Mouse (Mus musculus): ENCODE measurements at regions not wholly inside any gene's neighbourhood (a gene's known extent, or its start where the extent isn't known, plus 50 kb on each side); places are given as distances from the start of the nearest gene placed in this dataset.

DNA sequence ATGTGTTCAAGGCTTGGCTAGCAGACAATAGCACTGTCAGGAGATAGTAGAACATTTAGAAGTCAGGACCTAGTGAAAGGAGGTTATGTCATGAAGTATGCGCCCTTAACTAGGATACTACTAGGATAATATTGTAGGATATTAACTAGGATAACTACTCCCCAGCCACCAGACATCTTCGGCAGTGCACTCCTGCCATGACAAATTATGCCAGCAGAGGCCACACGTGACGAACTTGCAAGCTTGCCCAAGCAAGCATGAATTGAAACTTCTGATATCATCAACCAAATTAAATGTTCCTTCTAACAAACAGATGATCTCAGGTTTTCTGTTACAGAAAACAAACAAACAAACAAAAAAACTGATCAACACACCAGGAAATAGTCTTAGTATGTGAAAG lies 72.2 kb upstream of the Tnfsf11 start:
- peaks cover 10% of the 10 kb centered on the region; the same call in 1 of the 2 replicates for H3K4me1 ChIP-seq (ENCODE audit: insufficient read depth, low read depth, low read length)
- TF ChIP-seq EP300 (IDR thresholded peaks at IDR 0.05) (no peak), CTCF (IDR thresholded peaks at IDR 0.05) (no peak)
- H3K9ac ChIP-seq (replicated peaks; ENCODE audit: low read depth) = no peak overlapping the region
- no peak overlapping the region for H3K4me2 ChIP-seq (replicated peaks; ENCODE audit: low read depth, low read length)
- no peak overlapping the region for H3K4me3 ChIP-seq (ENCODE audit: low read depth, low read length)
- no peak for ATAC-seq
- H3K36me3 ChIP-seq (ENCODE audit: insufficient read depth, low read length) = no peaks in the 10 kb centered on the region
- no peaks in the 10 kb centered on the region for H3K27me3 ChIP-seq (replicated peaks; ENCODE audit: insufficient read depth, low read length)
- H3K9me3 ChIP-seq (ENCODE audit: low read length) = no peaks in the 10 kb centered on the region
- WGBS = 64% methylated on average over 4 of the region's 4 CpGs
- DNase-seq (ENCODE audit: low spot score) = no peak
- H3K27ac ChIP-seq (ENCODE audit: low read length) = no peak overlapping the region

DNA sequence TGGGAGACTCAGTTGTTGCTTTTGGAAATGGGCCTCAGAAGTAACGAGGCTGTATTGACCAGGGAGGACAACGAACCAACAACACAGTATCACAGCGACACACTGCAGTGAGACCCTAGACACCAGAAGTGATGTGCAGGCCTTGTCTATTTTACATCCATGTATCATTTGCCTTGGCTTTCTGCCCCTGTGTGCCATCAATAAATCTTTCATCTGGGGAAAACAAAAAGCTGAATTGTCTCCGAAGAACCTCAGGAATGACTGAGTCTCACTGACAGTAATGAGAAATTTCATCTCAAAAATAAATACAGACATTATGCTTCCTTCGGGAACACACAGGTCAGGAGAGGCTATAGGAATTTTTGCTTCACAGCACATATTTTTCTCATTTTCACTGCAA lies 68.7 kb upstream of the Tnfsf11 start:
- no peak overlapping the region for H3K4me2 ChIP-seq (replicated peaks; ENCODE audit: low read depth, low read length)
- H3K4me3 ChIP-seq (ENCODE audit: low read depth, low read length) = no peak overlapping the region
- H3K9ac ChIP-seq (replicated peaks; ENCODE audit: low read depth) = no peak overlapping the region
- WGBS = 78% methylated on average over 5 of the region's 5 CpGs
- ATAC-seq = no peak
- H3K4me1 ChIP-seq (ENCODE audit: insufficient read depth, low read depth, low read length) = no peaks in the 10 kb centered on the region
- H3K27me3 ChIP-seq (replicated peaks; ENCODE audit: insufficient read depth, low read length) = no peaks in the 10 kb centered on the region
- H3K9me3 ChIP-seq (ENCODE audit: low read length) = no peaks in the 10 kb centered on the region
- H3K27ac ChIP-seq (ENCODE audit: low read length) = no peak overlapping the region
- TF ChIP-seq CTCF (IDR thresholded peaks at IDR 0.05) (no peak), EP300 (IDR thresholded peaks at IDR 0.05) (no peak)
- DNase-seq (ENCODE audit: low spot score) = no peak
- H3K36me3 ChIP-seq (ENCODE audit: insufficient read depth, low read length) = no peaks in the 10 kb centered on the region

DNA sequence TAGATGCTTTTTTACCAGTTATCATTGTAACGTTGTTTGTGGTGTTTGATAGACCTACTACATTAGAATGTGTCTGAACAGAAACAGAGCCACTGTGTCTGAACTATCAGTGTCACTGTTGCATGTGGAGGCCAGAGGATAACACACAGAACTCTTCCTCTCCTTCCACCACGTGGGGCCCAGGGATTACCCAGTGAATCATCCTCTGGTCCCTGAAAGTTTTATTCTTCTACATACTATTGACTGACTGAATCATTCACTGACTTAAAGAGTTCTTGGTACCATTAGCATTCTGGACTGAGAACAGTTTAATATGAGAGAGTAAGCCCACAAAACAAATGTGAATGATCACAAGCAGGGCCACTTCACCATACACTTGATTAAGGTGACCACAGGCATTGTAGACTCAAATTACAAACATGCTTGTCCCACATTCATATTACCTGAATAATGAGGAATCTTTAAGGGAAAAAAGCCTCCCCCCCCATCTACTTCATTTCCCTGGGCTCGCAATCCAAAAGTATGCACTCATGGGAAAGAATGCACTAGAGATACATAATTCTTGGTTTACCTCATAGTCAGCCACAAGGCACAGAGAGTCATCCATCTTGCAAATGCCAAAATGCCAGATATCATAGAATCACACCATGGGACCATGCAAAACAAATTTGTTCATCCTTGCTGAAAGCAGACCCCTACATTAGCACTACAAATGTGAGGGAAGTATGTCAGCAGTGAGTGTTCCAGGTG lies 68.1 kb upstream of the Tnfsf11 start:
- Histone ChIP-seq H3K27me3 (replicated peaks; ENCODE audit: insufficient read depth, low read length) (no peaks in the 10 kb centered on the region), H3K4me3 (ENCODE audit: low read depth, low read length) (no peak overlapping the region), H3K27ac (ENCODE audit: low read length) (no peak overlapping the region), H3K4me1 (ENCODE audit: insufficient read depth, low read depth, low read length) (no peaks in the 10 kb centered on the region), H3K36me3 (ENCODE audit: insufficient read depth, low read length) (no peaks in the 10 kb centered on the region), H3K4me2 (replicated peaks; ENCODE audit: low read depth, low read length) (no peak overlapping the region), H3K9ac (replicated peaks; ENCODE audit: low read depth) (no peak overlapping the region), H3K9me3 (ENCODE audit: low read length) (no peaks in the 10 kb centered on the region)
- 58% methylated on average over 3 of the region's 3 CpGs for WGBS
- TF ChIP-seq EP300 (IDR thresholded peaks at IDR 0.05) = no peak
- TF ChIP-seq CTCF (IDR thresholded peaks at IDR 0.05) = no peak
- DNase-seq (ENCODE audit: low spot score) (no peak), ATAC-seq (no peak)

DNA sequence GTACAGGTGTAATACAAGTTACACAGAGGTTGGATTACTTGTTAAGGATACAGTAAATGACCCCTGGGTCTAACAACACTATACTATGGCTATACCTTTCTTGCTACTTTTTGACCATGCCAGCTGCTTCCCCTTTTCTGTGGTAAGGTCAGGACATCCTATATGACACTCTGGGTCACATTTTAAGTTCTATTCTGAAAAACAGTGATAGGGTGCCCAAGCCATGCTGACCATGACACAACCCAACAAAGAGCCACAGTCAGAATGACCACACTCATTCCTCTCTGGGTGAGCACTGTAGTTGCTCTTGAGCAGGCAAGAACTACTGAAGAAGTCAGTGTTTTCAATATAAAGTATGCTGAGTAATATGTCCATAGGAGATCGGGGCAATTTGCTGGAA lies 64.3 kb upstream of the Tnfsf11 start:
- no peaks in the 10 kb centered on the region for H3K4me1 ChIP-seq (ENCODE audit: insufficient read depth, low read depth, low read length)
- H3K4me2 ChIP-seq (replicated peaks; ENCODE audit: low read depth, low read length) = no peak overlapping the region
- TF ChIP-seq CTCF (IDR thresholded peaks at IDR 0.05) (no peak), EP300 (IDR thresholded peaks at IDR 0.05) (no peak)
- H3K4me3 ChIP-seq (ENCODE audit: low read depth, low read length) = no peak overlapping the region
- no peaks in the 10 kb centered on the region for H3K36me3 ChIP-seq (ENCODE audit: insufficient read depth, low read length)
- H3K9ac ChIP-seq (replicated peaks; ENCODE audit: low read depth) = no peak overlapping the region
- ATAC-seq = no peak
- DNase-seq (ENCODE audit: low spot score) = no peak
- H3K27ac ChIP-seq (ENCODE audit: low read length) = no peak overlapping the region
- 79% methylated on average over 1 of the region's 1 CpGs for WGBS
- no peaks in the 10 kb centered on the region for H3K9me3 ChIP-seq (ENCODE audit: low read length)
- H3K27me3 ChIP-seq (replicated peaks; ENCODE audit: insufficient read depth, low read length) = no peaks in the 10 kb centered on the region

DNA sequence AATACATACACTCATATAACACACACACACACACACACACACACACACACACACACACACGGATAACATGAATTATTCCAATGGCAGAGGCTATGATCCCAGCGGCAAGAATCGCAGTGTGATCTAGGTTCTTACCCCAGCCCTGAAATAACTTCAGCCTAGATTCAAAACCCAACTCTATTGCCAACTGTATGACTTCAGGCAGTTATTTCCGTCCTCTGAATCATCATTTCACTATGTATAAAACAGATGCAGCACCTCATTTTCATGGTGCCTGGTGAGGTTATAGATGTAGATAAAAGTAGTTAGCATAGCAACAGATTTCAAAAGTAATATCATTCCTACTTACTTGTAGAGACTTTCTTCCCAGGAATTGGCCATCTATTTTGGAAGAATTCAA lies 61.0 kb upstream of the Tnfsf11 start:
- H3K27ac ChIP-seq (ENCODE audit: low read length) = no peak overlapping the region
- no peaks in the 10 kb centered on the region for H3K27me3 ChIP-seq (replicated peaks; ENCODE audit: insufficient read depth, low read length)
- ATAC-seq = no peak
- DNase-seq (ENCODE audit: low spot score) = no peak
- H3K4me1 ChIP-seq (ENCODE audit: insufficient read depth, low read depth, low read length) = no peaks in the 10 kb centered on the region
- H3K4me2 ChIP-seq (replicated peaks; ENCODE audit: low read depth, low read length) = no peak overlapping the region
- no peaks in the 10 kb centered on the region for H3K36me3 ChIP-seq (ENCODE audit: insufficient read depth, low read length)
- H3K4me3 ChIP-seq (ENCODE audit: low read depth, low read length) = no peak overlapping the region
- no peak for TF ChIP-seq CTCF (IDR thresholded peaks at IDR 0.05)
- no peak for TF ChIP-seq EP300 (IDR thresholded peaks at IDR 0.05)
- H3K9ac ChIP-seq (replicated peaks; ENCODE audit: low read depth) = no peak overlapping the region
- H3K9me3 ChIP-seq (ENCODE audit: low read length) = no peaks in the 10 kb centered on the region
- WGBS = 84% methylated on average over 4 of the region's 4 CpGs

DNA sequence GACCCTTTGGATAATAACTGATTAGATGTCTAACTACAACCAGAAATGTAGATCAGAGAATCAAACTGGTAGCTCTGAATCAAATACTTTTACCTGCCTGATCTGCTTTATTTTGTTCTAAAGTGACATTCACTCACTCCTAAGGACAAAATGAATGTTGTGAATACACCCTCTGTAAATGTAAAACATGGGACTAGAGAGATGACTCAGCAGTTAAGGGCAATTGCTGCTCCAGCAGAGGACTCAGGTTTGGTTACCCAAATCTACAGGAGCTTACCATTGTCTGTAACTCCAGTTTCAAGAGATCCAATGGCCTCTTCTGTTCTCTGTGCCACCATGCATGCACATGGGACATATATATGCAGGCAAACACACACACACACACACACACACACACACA lies 57.0 kb upstream of the Tnfsf11 start:
- no peaks in the 10 kb centered on the region for H3K27me3 ChIP-seq (replicated peaks; ENCODE audit: insufficient read depth, low read length)
- no peak for DNase-seq (ENCODE audit: low spot score)
- no peak overlapping the region for H3K9ac ChIP-seq (replicated peaks; ENCODE audit: low read depth)
- H3K27ac ChIP-seq (ENCODE audit: low read length) = no peak overlapping the region
- H3K9me3 ChIP-seq (ENCODE audit: low read length) = no peaks in the 10 kb centered on the region
- no peak for TF ChIP-seq CTCF (IDR thresholded peaks at IDR 0.05)
- H3K4me1 ChIP-seq (ENCODE audit: insufficient read depth, low read depth, low read length) = no peaks in the 10 kb centered on the region
- no peaks in the 10 kb centered on the region for H3K36me3 ChIP-seq (ENCODE audit: insufficient read depth, low read length)
- no peak overlapping the region for H3K4me3 ChIP-seq (ENCODE audit: low read depth, low read length)
- no peak for ATAC-seq
- no peak overlapping the region for H3K4me2 ChIP-seq (replicated peaks; ENCODE audit: low read depth, low read length)

DNA sequence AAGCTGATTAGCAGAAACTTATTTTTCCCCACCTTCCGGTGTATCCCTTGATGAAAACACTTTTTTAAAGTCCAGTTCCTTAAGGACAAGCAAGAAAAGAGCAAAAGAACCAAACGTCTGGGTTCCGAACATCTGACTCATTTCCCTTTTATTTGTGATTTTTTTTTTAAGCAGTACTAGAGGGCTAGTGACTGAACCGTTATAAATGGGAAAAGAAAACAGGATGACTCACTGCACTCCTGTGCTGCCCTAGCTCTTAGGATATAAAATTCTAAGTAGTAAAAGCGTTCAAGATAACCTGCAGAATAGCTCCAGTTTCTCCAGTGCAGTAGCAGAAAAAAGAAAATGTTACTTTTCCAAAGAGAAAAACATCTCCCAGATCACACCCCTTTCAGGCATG lies 55.3 kb upstream of the Tnfsf11 start:
- TF ChIP-seq EP300 (IDR thresholded peaks at IDR 0.05) (no peak), CTCF (IDR thresholded peaks at IDR 0.05) (no peak)
- H3K27me3 ChIP-seq (replicated peaks; ENCODE audit: insufficient read depth, low read length) = no peaks in the 10 kb centered on the region
- no peak overlapping the region for H3K4me2 ChIP-seq (replicated peaks; ENCODE audit: low read depth, low read length)
- no peak overlapping the region for H3K9ac ChIP-seq (replicated peaks; ENCODE audit: low read depth)
- no peaks in the 10 kb centered on the region for H3K4me1 ChIP-seq (ENCODE audit: insufficient read depth, low read depth, low read length)
- no peaks in the 10 kb centered on the region for H3K9me3 ChIP-seq (ENCODE audit: low read length)
- ATAC-seq (no peak), DNase-seq (ENCODE audit: low spot score) (no peak)
- no peak overlapping the region for H3K4me3 ChIP-seq (ENCODE audit: low read depth, low read length)
- H3K36me3 ChIP-seq (ENCODE audit: insufficient read depth, low read length) = no peaks in the 10 kb centered on the region
- WGBS = 61% methylated on average over 5 of the region's 5 CpGs
- H3K27ac ChIP-seq (ENCODE audit: low read length) = no peak overlapping the region

All from lung, postnatal 0 days (tissue).